In genomic region chr12:55497737-55498136, GRCm38 (mm10) we compare ENCODE assay signal across 24 mouse cellular contexts. TPM values are rescaled to one million over a fixed set of nuclear protein-coding genes. Genes with fewer than 3 reads are reported as not detected.
DNase-seq lines count a peak whose midpoint lies in the region; ATAC-seq and TF ChIP-seq lines count a peak whose summit lies in the region.
"Had no signal": no experiment of that assay in that cellular context is flagged by ENCODE, and none has a peak within 500 bp of the region (broad histone marks: within the 10 kb centered on the region; RNA-seq: fewer than 3 reads in every experiment).

No protein-coding gene starts in this region.

- ATAC-seq in lung, postnatal 0 days, result peak; percentile 57
- ATAC-seq: forebrain, embryonic 13.5 days; inflammation-experienced regulatory T-cells, adult 6 months; midbrain, embryonic 15.5 days had no signal

- peaks cover 13% of the 10 kb centered on the region for H3K4me1 ChIP-seq in lung, postnatal 0 days (ENCODE audit: insufficient read depth, low read depth, low read length)
- peaks cover 15% of the 10 kb centered on the region for H3K4me1 ChIP-seq in hindbrain, embryonic 10.5 days (replicated peaks)

- TF ChIP-seq EP300 in lung, postnatal 0 days (IDR thresholded peaks at IDR 0.05), result peak; percentile 34; the same call in 1 of the 2 replicates

- no peaks in the 10 kb centered on the region for H3K36me3 ChIP-seq in lung, postnatal 0 days (ENCODE audit: insufficient read depth, low read length)
- no peaks in the 10 kb centered on the region for H3K36me3 ChIP-seq in hindbrain, embryonic 10.5 days
- H3K36me3 ChIP-seq: hindbrain, embryonic 13.5 days; liver, embryonic 15.5 days; midbrain, embryonic 15.5 days; neural tube, embryonic 13.5 days had no signal

- H3K4me2 ChIP-seq in lung, postnatal 0 days (replicated peaks; ENCODE audit: low read depth, low read length), result no peak overlapping the region
- H3K4me2 ChIP-seq: forebrain, embryonic 13.5 days; hindbrain, embryonic 13.5 days; liver, embryonic 15.5 days; midbrain, embryonic 15.5 days; neural tube, embryonic 13.5 days had no signal

- no peaks in the 10 kb centered on the region for H3K9me3 ChIP-seq in lung, postnatal 0 days (ENCODE audit: low read length)
- H3K9me3 ChIP-seq in hindbrain, embryonic 10.5 days, result no peaks in the 10 kb centered on the region
- H3K9me3 ChIP-seq: forebrain, embryonic 13.5 days; hindbrain, embryonic 13.5 days; liver, embryonic 15.5 days; midbrain, embryonic 15.5 days; neural tube, embryonic 13.5 days had no signal

- no peak overlapping the region for H3K27ac ChIP-seq in lung, postnatal 0 days (ENCODE audit: low read length)
- no peak overlapping the region for H3K27ac ChIP-seq in hindbrain, embryonic 10.5 days
- H3K27ac ChIP-seq: forebrain, embryonic 13.5 days; hindbrain, embryonic 13.5 days; kidney, postnatal 0 days; liver, embryonic 15.5 days; midbrain, embryonic 15.5 days; neural tube, embryonic 13.5 days had no signal

- DNase-seq in lung, postnatal 0 days (ENCODE audit: low spot score), result peak; percentile 80
- DNase-seq in lung, postnatal 14 days, result no peak
- DNase-seq in R1 (ENCODE audit: low read depth, low spot score), result peak; percentile 71
- DNase-seq in naive thymus-derived CD4-positive, alpha-beta T cell, adult 2 months (ENCODE audit: low read depth), result peak; percentile 59
- DNase-seq in hindbrain, embryonic 10.5 days (ENCODE audit: low spot score), result no peak
- DNase-seq in embryo, embryonic 10.5 days (ENCODE audit: low spot score), result no peak
- DNase-seq in adrenal gland, adult 8-10 months, result no peak
- DNase-seq: adrenal gland, postnatal 14 days; cerebellum, adult 8-10 months; cerebellum, postnatal 36 days; gastrocnemius, postnatal 36 days; kidney, adult 18-20 months; left cerebral cortex, postnatal 4 days; liver; retina, postnatal 1 day; right cerebral cortex, postnatal 25 days; spleen, adult 18-20 months had no signal

- WGBS in lung, postnatal 0 days, result 51% methylated on average over 8 of the region's 8 CpGs
- 57% methylated on average over 8 of the region's 8 CpGs for WGBS in hindbrain, embryonic 10.5 days

- TF ChIP-seq CTCF in lung, postnatal 0 days (IDR thresholded peaks at IDR 0.05), result no peak

- H3K9ac ChIP-seq in lung, postnatal 0 days (replicated peaks; ENCODE audit: low read depth), result no peak overlapping the region
- H3K9ac ChIP-seq: forebrain, embryonic 13.5 days; hindbrain, embryonic 13.5 days; liver, embryonic 15.5 days; midbrain, embryonic 15.5 days; neural tube, embryonic 13.5 days had no signal

- H3K27me3 ChIP-seq in lung, postnatal 0 days (replicated peaks; ENCODE audit: insufficient read depth, low read length), result no peaks in the 10 kb centered on the region
- peaks cover 6% of the 10 kb centered on the region; the same call in 1 of the 2 replicates for H3K27me3 ChIP-seq in hindbrain, embryonic 10.5 days (ENCODE audit: insufficient read depth, poor library complexity, severe bottlenecking)
- H3K27me3 ChIP-seq: midbrain, embryonic 15.5 days had no signal

- no peak overlapping the region for H3K4me3 ChIP-seq in lung, postnatal 0 days (ENCODE audit: low read depth, low read length)
- H3K4me3 ChIP-seq in hindbrain, embryonic 10.5 days, result no peak overlapping the region
- H3K4me3 ChIP-seq: forebrain, embryonic 13.5 days; hindbrain, embryonic 13.5 days; liver, embryonic 15.5 days; midbrain, embryonic 15.5 days; neural tube, embryonic 13.5 days had no signal

RNA-seq across cellular contexts. Expression of gene Nfkbia, which starts 5.3 kb away (rescaled TPM):
- 184 and 297 TPM in 2 replicates for polyA plus RNA-seq in lung, postnatal 0 days (2015; fragmentation: Nextera tagmentation; extraction: Ambion mirVana)
- 33.8 and 37.1 TPM in 2 replicates for polyA plus RNA-seq in hindbrain, embryonic 10.5 days (2016; fragmentation: Nextera tagmentation; extraction: Ambion mirVana)
- 10 to 100 TPM; 76.2 to 98.5 (median 86.4) TPM for total RNA-seq in adrenal gland, adult 8-10 months (2022)

Comparison
In these comparisons a context has a peak if more than half of its experiments do, and no peak if none do; other contexts are left out.
1. DNase-seq: peak in lung, postnatal 0 days (single experiment), R1 (single experiment) and naive thymus-derived CD4-positive, alpha-beta T cell, adult 2 months (single experiment); none in lung, postnatal 14 days (single experiment), hindbrain, embryonic 10.5 days (single experiment), embryo, embryonic 10.5 days (single experiment) and adrenal gland, adult 8-10 months (single experiment).